Comparison of ENCODE assay signal across 17 mouse cellular contexts in the genomic region with DNA sequence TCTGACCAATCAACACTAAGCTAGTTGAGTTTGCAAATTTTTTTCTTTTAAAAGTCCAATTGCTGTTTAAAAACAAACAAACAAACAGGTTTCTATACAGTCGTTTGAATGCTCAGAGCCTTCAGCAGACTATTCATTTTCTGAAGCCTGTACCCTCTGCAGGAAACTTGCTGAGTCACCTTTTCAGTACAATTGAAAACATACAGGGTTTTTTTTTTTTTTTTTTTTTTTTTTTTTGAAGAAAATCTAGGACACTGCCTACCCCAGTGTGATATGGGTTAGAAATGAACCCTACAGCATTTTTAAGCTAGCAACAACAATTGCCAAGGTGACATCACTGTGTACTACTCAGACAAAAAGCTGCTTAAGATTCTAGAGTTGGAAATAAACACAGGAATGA. TPM values are rescaled to one million over a fixed set of nuclear protein-coding genes. Genes with fewer than 3 reads are reported as not detected.
DNase-seq lines count a peak whose midpoint lies in the region; ATAC-seq and TF ChIP-seq lines count a peak whose summit lies in the region.
"Had no signal": no experiment of that assay in that cellular context is flagged by ENCODE, and none has a peak within 500 bp of the region (broad histone marks: within the 10 kb centered on the region; RNA-seq: fewer than 3 reads in every experiment).

No protein-coding gene starts in this region.

- ATAC-seq in frontal cortex, adult (ENCODE audit: low TSS enrichment) = 0 out of 2 replicates have a peak, but pooled peaks have one; percentile 12
- ATAC-seq in megakaryocyte, adult 5-6 weeks (ENCODE audit: poor library complexity, severe bottlenecking) = no peak
- ATAC-seq in liver, embryonic 16.5 days (ENCODE audit: low read depth) = 0 out of 2 replicates have a peak, but pooled peaks have one; percentile 16
- ATAC-seq: forebrain, embryonic 15.5 days; hindbrain, embryonic 16.5 days had no signal

- peaks cover 11% of the 10 kb centered on the region for H3K36me3 ChIP-seq in megakaryocyte, embryonic 14.5 days (replicated peaks; ENCODE audit: low read length)
- peaks cover 0 to 24% of the 10 kb centered on the region in 2 experiments; a peak in 2 of 4 replicates for H3K36me3 ChIP-seq in MEL (ENCODE audit: control insufficient read depth in 1 of 2, insufficient read depth in 2 of 2, low read length in 2 of 2)
- H3K36me3 ChIP-seq in liver, embryonic 16.5 days (ENCODE audit: control insufficient read depth, insufficient read depth) = no peaks in the 10 kb centered on the region
- H3K36me3 ChIP-seq: forebrain, embryonic 15.5 days; limb, embryonic 10.5 days had no signal

- H3K9ac ChIP-seq in MEL (ENCODE audit: control insufficient read depth, low read depth, low read length, poor library complexity, severe bottlenecking) = no peak overlapping the region
- no peak overlapping the region for H3K9ac ChIP-seq in liver, embryonic 16.5 days (ENCODE audit: low read depth, low read length)
- H3K9ac ChIP-seq: forebrain, embryonic 15.5 days had no signal

- peak overlapping the region; percentile 79 for H3K4me3 ChIP-seq in megakaryocyte, embryonic 14.5 days (replicated peaks)
- H3K4me3 ChIP-seq in MEL (ENCODE audit: control insufficient read depth in 1 of 2, insufficient read depth in 1 of 2, low read depth in 2 of 2, low read length in 2 of 2) = no peak overlapping the region
- H3K4me3 ChIP-seq in liver, embryonic 16.5 days (ENCODE audit: low read depth, low read length) = no peak overlapping the region
- H3K4me3 ChIP-seq: forebrain, embryonic 15.5 days; gastrocnemius, adult 2 months; limb, embryonic 10.5 days had no signal

- no peak overlapping the region for H3K4me2 ChIP-seq in liver, embryonic 16.5 days (ENCODE audit: low read depth, low read length)
- H3K4me2 ChIP-seq: forebrain, embryonic 15.5 days had no signal

- H3K9me3 ChIP-seq in megakaryocyte, embryonic 14.5 days = no peaks in the 10 kb centered on the region
- H3K9me3 ChIP-seq in MEL (replicated peaks; ENCODE audit: insufficient read depth, low read length) = no peaks in the 10 kb centered on the region
- no peaks in the 10 kb centered on the region for H3K9me3 ChIP-seq in liver, embryonic 16.5 days (replicated peaks; ENCODE audit: control insufficient read depth, low read length)
- H3K9me3 ChIP-seq: forebrain, embryonic 15.5 days; limb, embryonic 10.5 days had no signal

- no peak for TF ChIP-seq EP300 in MEL (IDR thresholded peaks at IDR 0.05; ENCODE audit: low read depth in 1 of 2, low read length in 2 of 2)

- H3K27ac ChIP-seq in MEL (ENCODE audit: control insufficient read depth, low read depth, low read length) = no peak overlapping the region
- H3K27ac ChIP-seq in liver, embryonic 16.5 days (ENCODE audit: low read length) = no peak overlapping the region
- H3K27ac ChIP-seq: forebrain, embryonic 15.5 days; gastrocnemius, adult 2 months; limb, embryonic 10.5 days; macrophage had no signal

- 10% methylated on average over 1 of the region's 1 CpGs for WGBS in liver, embryonic 16.5 days (ENCODE audit: insufficient replicate concordance)

- TF ChIP-seq CTCF in MEL (IDR thresholded peaks at IDR 0.05 in 2 of 3, conservative IDR thresholded peaks at IDR 0.05 in 1 of 3; ENCODE audit: control insufficient read depth in 1 of 3, insufficient read depth in 1 of 3, low read depth in 2 of 3, low read length in 3 of 3, poor library complexity in 1 of 3, severe bottlenecking in 1 of 3) = no peak

- H3K27me3 ChIP-seq in megakaryocyte, embryonic 14.5 days (replicated peaks) = no peaks in the 10 kb centered on the region
- no peaks in the 10 kb centered on the region for H3K27me3 ChIP-seq in MEL (ENCODE audit: control insufficient read depth in 1 of 2, insufficient read depth in 2 of 2, low read length in 2 of 2)
- H3K27me3 ChIP-seq in liver, embryonic 16.5 days (ENCODE audit: control insufficient read depth, insufficient read depth, low read depth, low read length) = no peaks in the 10 kb centered on the region
- H3K27me3 ChIP-seq: forebrain, embryonic 15.5 days had no signal

- no peak for TF ChIP-seq RAD21 in MEL (IDR thresholded peaks at IDR 0.05; ENCODE audit: low read depth, low read length)

- no peak for TF ChIP-seq POLR2A in MEL (IDR thresholded peaks at IDR 0.05; ENCODE audit: control insufficient read depth in 1 of 2, insufficient read depth in 1 of 2, low read depth in 1 of 2, low read length in 2 of 2, poor library complexity in 1 of 2)

- H3K4me1 ChIP-seq in megakaryocyte, embryonic 14.5 days = peaks cover 93% of the 10 kb centered on the region
- peaks cover 10 to 22% of the 10 kb centered on the region in 2 experiments for H3K4me1 ChIP-seq in MEL (ENCODE audit: control insufficient read depth in 1 of 2, insufficient read depth in 2 of 2, low read length in 2 of 2)
- peaks cover 7% of the 10 kb centered on the region for H3K4me1 ChIP-seq in liver, embryonic 16.5 days (ENCODE audit: control insufficient read depth, low read depth, low read length)

- DNase-seq in frontal cortex, postnatal 25 days (ENCODE audit: low spot score in 2 of 2) = no peak
- peak; percentile 47 for DNase-seq in MEL (ENCODE audit: low read depth, low spot score)
- DNase-seq in adrenal gland, postnatal 14 days = no peak
- DNase-seq in kidney, postnatal 14 days = no peak
- DNase-seq: cerebellum, adult 11 months; gastrocnemius, adult 2 months; heart, adult 18-20 months; heart, postnatal 10 days; lung, adult 18-20 months had no signal

- peaks cover 23% of the 10 kb centered on the region for H3K79me2 ChIP-seq in MEL (ENCODE audit: control insufficient read depth, insufficient read depth, low read length, poor library complexity)

TF ChIP-seq in MEL, 35 proteins besides CTCF, POLR2A, EP300 and RAD21 (continues in another document):
- TF ChIP-seq GATA1 (IDR thresholded peaks at IDR 0.05; ENCODE audit: low read depth, low read length) = no peak
- no peak for TF ChIP-seq ZMIZ1 (IDR thresholded peaks at IDR 0.05; ENCODE audit: low read depth, low read length)
- no peak for TF ChIP-seq TBP (IDR thresholded peaks at IDR 0.05; ENCODE audit: low read depth, low read length)
- TF ChIP-seq RCOR1 (IDR thresholded peaks at IDR 0.05; ENCODE audit: low read depth, low read length) = no peak
- TF ChIP-seq ETS1 (IDR thresholded peaks at IDR 0.05; ENCODE audit: low read depth, low read length) = no peak
- TF ChIP-seq USF2 (IDR thresholded peaks at IDR 0.05; ENCODE audit: borderline replicate concordance in 1 of 2, insufficient read depth in 1 of 2, low read depth in 1 of 2, low read length in 2 of 2) = no peak
- peak; percentile 60; the same call in 1 of the 2 replicates for TF ChIP-seq SIN3A (IDR thresholded peaks at IDR 0.05; ENCODE audit: low read length)
- TF ChIP-seq USF1 (IDR thresholded peaks at IDR 0.05; ENCODE audit: low read depth, low read length) = no peak
- no peak for TF ChIP-seq MXI1 (IDR thresholded peaks at IDR 0.05; ENCODE audit: low read depth, low read length)
- TF ChIP-seq ZNF384 (IDR thresholded peaks at IDR 0.05; ENCODE audit: low read depth, low read length) = peak; percentile 99
- no peak for TF ChIP-seq MYC (IDR thresholded peaks at IDR 0.05; ENCODE audit: low read depth, low read length)
- peak; percentile 92 for TF ChIP-seq MAFK (IDR thresholded peaks at IDR 0.05; ENCODE audit: borderline replicate concordance, low read depth, low read length)
- no peak for TF ChIP-seq POLR2AphosphoS5 (IDR thresholded peaks at IDR 0.05; ENCODE audit: borderline replicate concordance, low read depth, low read length)
- no peak for TF ChIP-seq HCFC1 (IDR thresholded peaks at IDR 0.05; ENCODE audit: low read depth, low read length)
- TF ChIP-seq BHLHE40 (IDR thresholded peaks at IDR 0.05; ENCODE audit: borderline replicate concordance, low read depth, low read length) = no peak
- no peak for TF ChIP-seq MAZ (IDR thresholded peaks at IDR 0.05; ENCODE audit: low read depth, low read length)
- no peak for TF ChIP-seq POLR2AphosphoS2 (IDR thresholded peaks at IDR 0.05; ENCODE audit: low read length)
- no peak for TF ChIP-seq NRF1 (IDR thresholded peaks at IDR 0.05; ENCODE audit: insufficient read depth, low read depth, low read length, poor library complexity, severe bottlenecking)
- no peak for TF ChIP-seq MYB (IDR thresholded peaks at IDR 0.05; ENCODE audit: low read depth, low read length)
- no peak for TF ChIP-seq CHD1 (IDR thresholded peaks at IDR 0.05; ENCODE audit: low read depth, low read length)
- no peak for TF ChIP-seq CHD2 (IDR thresholded peaks at IDR 0.05; ENCODE audit: low read length)
- TF ChIP-seq E2F4 (IDR thresholded peaks at IDR 0.05; ENCODE audit: borderline replicate concordance, low read depth, low read length) = no peak
- TF ChIP-seq ELF1 (IDR thresholded peaks at IDR 0.05; ENCODE audit: low read depth, low read length) = no peak
- no peak for TF ChIP-seq ZKSCAN1 (IDR thresholded peaks at IDR 0.05; ENCODE audit: low read depth, low read length)
- TF ChIP-seq TAL1 (IDR thresholded peaks at IDR 0.05; ENCODE audit: low read length) = no peak
- TF ChIP-seq GABPA (IDR thresholded peaks at IDR 0.05; ENCODE audit: low read depth, low read length) = peak; percentile 65; the same call in 1 of the 2 replicates
- no peak for TF ChIP-seq SMC3 (IDR thresholded peaks at IDR 0.05; ENCODE audit: low read depth, low read length)
- no peak for TF ChIP-seq KAT2A (conservative IDR thresholded peaks at IDR 0.05; ENCODE audit: low read depth, low read length)

RNA-seq across cellular contexts. Expression of gene Cfap97, which starts 7.6 kb away (rescaled TPM):
- 0.76 TPM in 1 of 2 replicates, not detected in the other for polyA plus RNA-seq in megakaryocyte, embryonic 14.5 days (2012; ENCODE audit: insufficient read depth, low replicate concordance)
- total RNA-seq in megakaryocyte, adult 5-6 weeks (2015) = 14.5 and 19.8 TPM in 2 replicates
- 15.7 and 24.1 TPM in 2 replicates for total RNA-seq in megakaryocyte, adult 5-6 weeks (2017)
- total RNA-seq in MEL (2012; rRNA removed) = 8.5 TPM in 2 replicates
- polyA plus RNA-seq in MEL (2012; ENCODE audit: insufficient read depth in 1 of 2, insufficient read length in 2 of 2, low read depth in 1 of 2, low replicate concordance in 2 of 2, missing spikeins in 1 of 2) = 1 to 10 TPM in 1 of 2 experiments, not detected in 1; 9.3 TPM
- 6.2 and 6.9 TPM in 2 replicates for polyA plus RNA-seq in liver, embryonic 16.5 days (2015; fragmentation: Nextera tagmentation; extraction: Ambion mirVana)
- 18.1 and 20.1 TPM in 2 replicates for total RNA-seq in adrenal gland, postnatal 14 days (2021)

RNA-seq across cellular contexts. Expression of gene Snx25, which starts 8.0 kb away (rescaled TPM):
- polyA plus RNA-seq in megakaryocyte, embryonic 14.5 days (2012; ENCODE audit: insufficient read depth, low replicate concordance) = 15.4 and 16.6 TPM in 2 replicates
- 20.8 and 24.5 TPM in 2 replicates for total RNA-seq in megakaryocyte, adult 5-6 weeks (2015)
- total RNA-seq in megakaryocyte, adult 5-6 weeks (2017) = 20.2 and 30.7 TPM in 2 replicates
- 20.0 and 25.1 TPM in 2 replicates for total RNA-seq in MEL (2012; rRNA removed)
- 10 to 100 TPM in 1 of 2 experiments, not detected in 1; 23.1 TPM for polyA plus RNA-seq in MEL (2012; ENCODE audit: insufficient read depth in 1 of 2, insufficient read length in 2 of 2, low read depth in 1 of 2, low replicate concordance in 2 of 2, missing spikeins in 1 of 2)
- polyA plus RNA-seq in liver, embryonic 16.5 days (2015; fragmentation: Nextera tagmentation; extraction: Ambion mirVana) = 2.5 and 3.0 TPM in 2 replicates
- 18.3 and 18.6 TPM in 2 replicates for total RNA-seq in adrenal gland, postnatal 14 days (2021)
